Mouse (Mus musculus) forebrain, embryonic 11.5 days (tissue): ENCODE results near the gene Ap1s2. TPM values are rescaled to one million over a fixed set of nuclear protein-coding genes. Genes with fewer than 3 reads are reported as not detected.

Experiments used
- ATAC-seq: fragments of 200-750 bp; cut with Nextera tagmentation; replicated peaks from 2 replicates; pipeline ENCODE4 v1.8.0; 2017; ENCODE audit warnings: moderate TSS enrichment; ENCODE audit not compliant: low FRiP score
- DNase-seq: peaks from one replicate; pipeline ENCODE4 v3.0.0-alpha.2; 2017; ENCODE audit warnings: low spot score
- H3K27ac ChIP-seq: fragments of 300-500 bp; sonication (generic); 2 replicates; pipeline ENCODE4 v1.5.1; 2014; ENCODE audit warnings: low read depth, low read length
- H3K27me3 ChIP-seq: fragments of 300-500 bp; sonication (generic); 2 replicates; pipeline ENCODE4 v1.6.1; 2014; ENCODE audit warnings: mild to moderate bottlenecking, low read length, mixed read lengths; ENCODE audit not compliant: control insufficient read depth, insufficient read depth
- H3K36me3 ChIP-seq: fragments of 300-500 bp; sonication (generic); 2 replicates; pipeline ENCODE4 v1.6.1; 2014; ENCODE audit warnings: mild to moderate bottlenecking, low read length, moderate library complexity, mixed read lengths; ENCODE audit not compliant: control insufficient read depth, insufficient read depth
- H3K4me1 ChIP-seq: fragments of 300-500 bp; sonication (generic); replicated peaks from 2 replicates; pipeline ENCODE4 v1.6.1; 2014; ENCODE audit warnings: low read length, mixed read lengths; ENCODE audit not compliant: control insufficient read depth, insufficient read depth
- H3K4me2 ChIP-seq: fragments of 300-500 bp; sonication (generic); 2 replicates; pipeline ENCODE4 v1.6.1; 2014; ENCODE audit warnings: low read depth, mild to moderate bottlenecking, low read length, moderate library complexity, mixed read lengths; ENCODE audit not compliant: severe bottlenecking
- H3K4me3 ChIP-seq: fragments of 300-500 bp; sonication (generic); 2 replicates; pipeline ENCODE4 v1.5.1; 2014; ENCODE audit warnings: low read depth, low read length
- H3K9ac ChIP-seq: fragments of 300-500 bp; sonication (generic); 2 replicates; pipeline ENCODE4 v1.6.1; 2014; ENCODE audit warnings: low read length
- H3K9me3 ChIP-seq: fragments of 300-500 bp; sonication (generic); 2 replicates; pipeline ENCODE4 v1.6.1; 2016; ENCODE audit warnings: low read length, mixed read lengths; ENCODE audit not compliant: control insufficient read depth
- WGBS: fragments of 180-500 bp; shearing (Covaris S2); extraction: QIAGEN DNeasy Blood & Tissue Kit; methylation state at CpG from one replicate; pipeline ENCODE4 v1.1.7; 2014; 5-methylcytosine and 5-hydroxymethylcytosine counted together
- polyA plus RNA-seq: library from polyadenylated mRNA; unstranded; fragments of >200 nt; fragmentation: Nextera tagmentation; extraction: Ambion mirVana; gene quantifications from 2 replicates; pipeline ENCODE4 v1.2.1, GENCODE M21; 2014

Ap1s2 gene
- polyA plus RNA-seq: 34.5 and 37.4 TPM in 2 replicates

- no peaks in the 10 kb centered on the region for H3K36me3 ChIP-seq
- ATAC-seq (peak; percentile 100), DNase-seq (peak; percentile 95)
- peak within 1 kb of the TSS; percentile 53 for H3K4me3 ChIP-seq
- no peaks in the 10 kb centered on the region; the same call in 1 of the 2 replicates for H3K27me3 ChIP-seq
- no peaks in the 10 kb centered on the region for H3K9me3 ChIP-seq
- H3K27ac ChIP-seq: peak within 1 kb of the TSS; percentile 83
- 15% methylated on average over 72 of the region's 80 CpGs for WGBS
- peak within 1 kb of the TSS; percentile 67 for H3K9ac ChIP-seq
- H3K4me2 ChIP-seq: peak within 1 kb of the TSS; percentile 45
- H3K4me1 ChIP-seq: no peaks in the 10 kb centered on the region
These were observed at the start of gene Ap1s2 for GRCm38 (mm10) chrX:163908337-163909250. Gene Ap1s2 (plus strand): TSS chrX:163909017.

- no peak overlapping the region for H3K27ac ChIP-seq
These were observed 41.0 kb upstream of the Ap1s2 start for GRCm38 (mm10) chrX:163867711-163868379.

GRCm38 (mm10) chrX:163868659-163869278, 40.0 kb upstream of the Ap1s2 start:
- H3K4me2 ChIP-seq: no peak overlapping the region
- H3K9me3 ChIP-seq: no peaks in the 10 kb centered on the region
- 83% methylated on average over 11 of the region's 11 CpGs for WGBS
- H3K4me3 ChIP-seq: no peak overlapping the region
- peaks cover 4% of the 10 kb centered on the region; the same call in 1 of the 2 replicates for H3K27me3 ChIP-seq
- H3K4me1 ChIP-seq: no peaks in the 10 kb centered on the region
- ATAC-seq (no peak), DNase-seq (no peak)
- H3K9ac ChIP-seq: no peak overlapping the region
- H3K27ac ChIP-seq: no peak overlapping the region
- no peaks in the 10 kb centered on the region for H3K36me3 ChIP-seq

More at GRCm38 (mm10) chrX:163867711-163868379, 41.0 kb upstream of the Ap1s2 start:
- Histone ChIP-seq H3K4me2 (no peak overlapping the region), H3K4me1 (no peaks in the 10 kb centered on the region), H3K9me3 (no peaks in the 10 kb centered on the region), H3K9ac (no peak overlapping the region), H3K4me3 (no peak overlapping the region), H3K27me3 (peaks cover 4% of the 10 kb centered on the region; the same call in 1 of the 2 replicates), H3K36me3 (no peaks in the 10 kb centered on the region)
- ATAC-seq: no peak
- 42% methylated on average over 5 of the region's 5 CpGs for WGBS
- DNase-seq: no peak

GRCm38 (mm10) chrX:163875932-163876331, 32.9 kb upstream of the Ap1s2 start:
- Histone ChIP-seq H3K4me1 (no peaks in the 10 kb centered on the region), H3K4me2 (no peak overlapping the region), H3K4me3 (no peak overlapping the region), H3K27me3 (peaks cover 5% of the 10 kb centered on the region), H3K9me3 (no peaks in the 10 kb centered on the region), H3K27ac (no peak overlapping the region), H3K9ac (no peak overlapping the region), H3K36me3 (no peaks in the 10 kb centered on the region)
- 80% methylated on average over 3 of the region's 3 CpGs for WGBS
- DNase-seq (no peak), ATAC-seq (no peak)

- H3K27me3 ChIP-seq: peaks cover 5% of the 10 kb centered on the region
- WGBS: 69% methylated on average over 4 of the region's 4 CpGs
These were observed 32.2 kb upstream of the Ap1s2 start for GRCm38 (mm10) chrX:163876636-163877035.

GRCm38 (mm10) chrX:163879039-163879438, 29.8 kb upstream of the Ap1s2 start:
- no peak for ATAC-seq
- H3K4me1 ChIP-seq: no peaks in the 10 kb centered on the region
- no peaks in the 10 kb centered on the region for H3K9me3 ChIP-seq
- H3K36me3 ChIP-seq: no peaks in the 10 kb centered on the region
- H3K4me2 ChIP-seq: no peak overlapping the region
- WGBS: 84% methylated on average over 6 of the region's 6 CpGs
- H3K27me3 ChIP-seq: peaks cover 3% of the 10 kb centered on the region
- DNase-seq: no peak
- no peak overlapping the region for H3K27ac ChIP-seq
- H3K9ac ChIP-seq: no peak overlapping the region
- H3K4me3 ChIP-seq: no peak overlapping the region

More at GRCm38 (mm10) chrX:163876636-163877035, 32.2 kb upstream of the Ap1s2 start:
- ATAC-seq (no peak), DNase-seq (no peak)
- Histone ChIP-seq H3K4me2 (no peak overlapping the region), H3K4me3 (no peak overlapping the region), H3K27ac (no peak overlapping the region), H3K4me1 (no peaks in the 10 kb centered on the region), H3K9ac (no peak overlapping the region), H3K36me3 (no peaks in the 10 kb centered on the region), H3K9me3 (no peaks in the 10 kb centered on the region)

- Histone ChIP-seq H3K9ac (no peak overlapping the region), H3K27me3 (peaks cover under 1% of the 10 kb centered on the region; the same call in 1 of the 2 replicates)
- no peak for DNase-seq
These were observed 29.4 kb upstream of the Ap1s2 start for GRCm38 (mm10) chrX:163879461-163879860.

GRCm38 (mm10) chrX:163885539-163885981, 23.3 kb upstream of the Ap1s2 start:
- 47% methylated on average over 4 of the region's 4 CpGs for WGBS
- DNase-seq (no peak), ATAC-seq (peak; percentile 67)
- Histone ChIP-seq H3K36me3 (no peaks in the 10 kb centered on the region), H3K4me2 (no peak overlapping the region), H3K4me3 (no peak overlapping the region), H3K9ac (no peak overlapping the region), H3K27me3 (no peaks in the 10 kb centered on the region; the same call in 1 of the 2 replicates), H3K27ac (no peak overlapping the region), H3K4me1 (no peaks in the 10 kb centered on the region), H3K9me3 (no peaks in the 10 kb centered on the region)

More at GRCm38 (mm10) chrX:163879461-163879860, 29.4 kb upstream of the Ap1s2 start:
- Histone ChIP-seq H3K27ac (no peak overlapping the region), H3K4me3 (no peak overlapping the region), H3K36me3 (no peaks in the 10 kb centered on the region), H3K9me3 (no peaks in the 10 kb centered on the region), H3K4me1 (no peaks in the 10 kb centered on the region), H3K4me2 (no peak overlapping the region)
- 79% methylated on average over 5 of the region's 5 CpGs for whole genome bisulfite sequencing
- ATAC-seq: no peak
